Mouse (Mus musculus) gastrocnemius, adult 2 months (tissue): ENCODE measurements around the gene Psg20. TPM values are rescaled to one million over a fixed set of nuclear protein-coding genes. Genes with fewer than 3 reads are reported as not detected.
A peak's percentile ranks its signal among the peaks of the same experiment; 100 is the strongest.
"Not testable (repeated sequence)": the region's sequence is repeated elsewhere in the genome, so short reads cannot be mapped to it uniquely, and the experiment has no call there.

ENCODE experiments used
- DNase-seq: peaks from one replicate; pipeline ENCODE4 v3.0.0; 2022
- H3K27ac ChIP-seq: fragments of 200-600 bp; 2 replicates; pipeline ENCODE4 v1.8.1; 2022; ENCODE audit warnings: mild to moderate bottlenecking
- H3K4me3 ChIP-seq: fragments of 200-600 bp; 2 replicates; pipeline ENCODE4 v1.8.1; 2022; ENCODE audit warnings: mild to moderate bottlenecking, moderate library complexity
- CTCF ChIP-seq: fragments of 200-600 bp; IDR thresholded peaks from 2 replicates; pipeline ENCODE4 v1.8.1; 2022; ENCODE audit warnings: antibody characterized with exemption, mild to moderate bottlenecking, moderate library complexity
- intact Hi-C: fragments of 180-260 bp; cut with DNase I; formaldehyde crosslinking; loops from one replicate; pipeline ENCODE4 v1.15.1; 2025
- long read RNA-seq, 2 experiments: library from polyadenylated mRNA; stranded (forward); transcript quantifications; one replicate each; pipeline ENCODE4 v2.0.0; 2021
- total RNA-seq, 2 experiments: library from RNA; stranded (reverse); gene quantifications; 2 replicates each; pipeline ENCODE4 v1.2.3; 2021

The Psg20 gene
- total RNA-seq, result not detected
- long read RNA-seq, experiment 1, result 0 reads
- long read RNA-seq, experiment 2, result 0 reads

DNA sequence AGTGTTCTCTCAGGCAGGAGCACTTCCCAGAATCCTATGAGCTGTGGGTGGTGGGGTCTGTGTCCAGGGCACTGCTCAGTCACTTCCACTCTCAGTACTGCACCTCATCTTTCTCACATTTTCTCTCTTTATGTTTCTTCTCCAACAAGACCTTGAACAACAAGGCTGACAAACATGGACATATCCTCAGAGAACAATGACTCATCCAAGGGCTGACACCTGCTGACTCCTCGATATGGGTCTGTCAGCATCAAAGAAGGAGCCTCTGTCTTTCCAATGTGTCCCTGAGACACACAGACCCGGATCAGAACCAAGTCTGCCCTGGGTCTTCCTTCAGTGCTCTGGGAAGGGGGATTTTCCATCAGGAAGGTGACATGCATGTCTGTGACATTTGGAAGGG, at the start of gene Psg20:
Gene Psg20 (minus strand): TSS at position 101 of the 400 bp plus-strand sequence.
- TF ChIP-seq CTCF, result no peak
- no peak within 1 kb of the TSS for H3K27ac ChIP-seq
- intact Hi-C loops, result no loop called here
- no peak within 1 kb of the TSS for H3K4me3 ChIP-seq
- DNase-seq, result no peak

- Histone ChIP-seq H3K4me3 (no peak overlapping the region), H3K27ac (no peak overlapping the region)
- TF ChIP-seq CTCF, result no peak
- intact Hi-C loops, result no loop called here
- no peak for DNase-seq
Observed at GRCm38 (mm10) chr7:18734451-18734850, 48.5 kb upstream of the Psg20 start.

DNA sequence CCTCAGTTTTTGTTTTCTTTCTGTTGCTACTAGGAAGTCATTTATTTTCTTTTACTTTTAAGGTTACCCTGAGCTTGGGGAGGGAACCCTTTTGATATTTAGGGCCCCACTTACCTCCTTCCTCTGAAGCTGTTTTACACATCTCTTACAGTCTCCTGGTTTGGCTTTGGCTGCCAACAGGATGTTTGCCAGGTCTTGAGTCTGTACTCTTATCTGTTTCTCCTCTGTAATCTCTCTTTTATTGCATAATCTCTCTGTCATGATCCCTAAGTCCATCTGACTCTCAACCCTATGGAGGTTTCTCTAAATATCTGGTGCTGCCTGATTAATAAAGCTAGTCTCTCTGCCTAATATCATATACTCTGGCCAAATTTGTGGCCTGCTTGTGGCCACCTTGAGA, 47.1 kb upstream of the Psg20 start:
- Histone ChIP-seq H3K27ac (no peak overlapping the region), H3K4me3 (no peak overlapping the region)
- no peak for DNase-seq
- intact Hi-C loops, result no loop called here
- no peak for TF ChIP-seq CTCF

DNA sequence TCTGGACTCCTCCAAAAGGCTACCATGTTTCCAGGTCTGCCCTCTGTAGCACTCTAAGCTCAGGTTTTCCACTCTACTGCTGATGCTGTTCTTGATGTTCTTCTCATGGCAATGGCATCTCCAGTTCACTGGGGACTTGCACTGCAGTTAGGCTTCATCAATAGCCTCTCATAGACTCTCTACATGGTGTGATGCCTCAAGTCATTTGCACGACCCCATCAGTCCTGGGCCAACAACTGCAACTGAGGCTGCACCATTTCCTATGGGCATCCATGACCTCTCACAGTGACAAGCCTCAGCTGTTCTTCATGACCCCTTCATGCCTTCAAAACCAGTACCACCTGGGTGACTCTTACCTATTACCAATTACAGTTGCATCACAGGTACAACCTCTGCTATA, 42.4 kb upstream of the Psg20 start:
- no peak for TF ChIP-seq CTCF
- no peak overlapping the region for H3K27ac ChIP-seq
- intact Hi-C loops, result no loop called here
- DNase-seq, result no peak
- H3K4me3 ChIP-seq, result no peak overlapping the region

- intact Hi-C loops, H3K27ac ChIP-seq, DNase-seq, H3K4me3 ChIP-seq: not testable (repeated sequence)
Observed at GRCm38 (mm10) chr7:18725931-18726330, 39.9 kb upstream of the Psg20 start.

DNA sequence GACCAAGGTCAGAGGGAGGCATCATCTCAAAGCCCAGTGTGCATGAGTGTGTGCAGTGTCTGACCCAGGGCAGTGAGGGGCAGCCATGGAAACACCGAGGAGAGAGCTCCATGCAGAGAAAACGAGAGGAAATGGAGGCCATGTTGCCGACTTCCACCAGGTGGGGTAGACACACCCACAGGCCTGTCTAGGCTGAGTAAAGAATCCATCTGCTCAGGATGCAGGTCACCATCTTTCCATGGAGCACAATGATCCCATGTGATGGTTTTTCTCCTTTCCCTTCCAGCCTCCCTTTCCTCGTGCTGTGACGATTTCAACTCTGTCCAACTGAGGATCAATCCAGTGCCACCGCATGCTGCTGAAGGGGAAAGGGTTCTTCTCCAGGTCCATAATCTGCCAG, 38.0 kb upstream of the Psg20 start:
- H3K4me3 ChIP-seq, result no peak overlapping the region
- intact Hi-C loops, result no loop called here
- no peak for TF ChIP-seq CTCF
- no peak for DNase-seq
- H3K27ac ChIP-seq, result no peak overlapping the region

GRCm38 (mm10) chr7:18717790-18718189, 31.8 kb upstream of the Psg20 start, which contains the start of gene Psg22:
TSS of gene Psg22 (plus strand) at chr7:18718090.
- intact Hi-C loops, result no loop called here
- Histone ChIP-seq H3K27ac (no peak within 1 kb of the TSS), H3K4me3 (no peak within 1 kb of the TSS)
- no peak for DNase-seq
- TF ChIP-seq CTCF, result no peak

DNA sequence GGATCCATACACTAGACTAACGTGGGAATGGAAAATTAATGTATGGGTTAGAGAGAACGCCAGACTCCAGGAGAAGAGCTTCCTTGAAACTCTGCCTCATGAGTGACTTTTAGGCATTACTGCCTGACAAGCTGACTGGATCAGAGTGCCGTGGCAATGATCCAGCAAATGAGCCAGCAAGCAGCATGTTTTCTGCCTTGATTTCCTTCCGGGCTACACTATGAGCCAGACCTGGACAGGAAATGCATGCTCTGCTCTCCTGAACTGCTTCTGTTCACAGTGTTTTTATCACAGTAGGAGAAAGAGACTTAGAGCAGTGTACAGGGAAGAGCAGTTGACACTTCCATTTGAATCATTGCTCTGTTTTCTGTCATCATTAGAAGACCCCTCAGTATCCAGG, 29.6 kb upstream of the Psg20 start:
- TF ChIP-seq CTCF, result no peak
- Histone ChIP-seq H3K27ac (no peak overlapping the region), H3K4me3 (no peak overlapping the region)
- intact Hi-C loops, result no loop called here
- no peak for DNase-seq

GRCm38 (mm10) chr7:18710846-18711245, 24.9 kb upstream of the Psg20 start:
- no peak for TF ChIP-seq CTCF
- H3K4me3 ChIP-seq, result no peak overlapping the region
- H3K27ac ChIP-seq, result no peak overlapping the region
- intact Hi-C loops, result no loop called here
- no peak for DNase-seq

- intact Hi-C loops, DNase-seq: not testable (repeated sequence)
Observed at GRCm38 (mm10) chr7:18710331-18710730, 24.3 kb upstream of the Psg20 start.

GRCm38 (mm10) chr7:18685586-18685985, 399 bp downstream of the Psg20 start:
- Histone ChIP-seq H3K4me3 (no peak overlapping the region), H3K27ac (no peak overlapping the region)
- intact Hi-C loops, result no loop called here
- DNase-seq, result no peak
- TF ChIP-seq CTCF, result no peak

More at GRCm38 (mm10) chr7:18710331-18710730, 24.3 kb upstream of the Psg20 start:
- not testable (repeated sequence) for H3K4me3 ChIP-seq, H3K27ac ChIP-seq
- peak; percentile 48 for TF ChIP-seq CTCF

DNA sequence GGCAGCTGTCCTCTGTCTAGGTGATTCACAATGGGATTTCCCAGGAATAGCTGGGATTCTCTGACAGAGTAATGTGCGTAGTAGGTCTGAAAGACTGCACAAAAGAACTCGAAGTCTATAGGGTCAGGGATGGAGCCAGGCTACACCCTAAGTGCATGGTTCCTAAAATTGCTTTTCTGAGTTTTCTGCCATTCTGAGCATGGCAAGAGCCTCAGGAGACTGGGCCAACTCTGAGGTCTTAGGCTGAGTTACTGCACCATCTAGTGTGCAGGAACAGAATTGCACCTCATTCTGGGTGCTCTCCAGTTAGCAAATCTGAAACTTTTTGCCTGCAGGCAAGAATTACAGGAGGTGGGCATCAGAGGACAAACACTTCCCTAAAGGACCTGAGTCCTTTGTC, 6.2 kb downstream of the Psg20 start:
- DNase-seq, result no peak
- peak; percentile 56 for TF ChIP-seq CTCF
- Histone ChIP-seq H3K4me3 (no peak overlapping the region), H3K27ac (no peak overlapping the region)
- intact Hi-C loops, result no loop called here

DNA sequence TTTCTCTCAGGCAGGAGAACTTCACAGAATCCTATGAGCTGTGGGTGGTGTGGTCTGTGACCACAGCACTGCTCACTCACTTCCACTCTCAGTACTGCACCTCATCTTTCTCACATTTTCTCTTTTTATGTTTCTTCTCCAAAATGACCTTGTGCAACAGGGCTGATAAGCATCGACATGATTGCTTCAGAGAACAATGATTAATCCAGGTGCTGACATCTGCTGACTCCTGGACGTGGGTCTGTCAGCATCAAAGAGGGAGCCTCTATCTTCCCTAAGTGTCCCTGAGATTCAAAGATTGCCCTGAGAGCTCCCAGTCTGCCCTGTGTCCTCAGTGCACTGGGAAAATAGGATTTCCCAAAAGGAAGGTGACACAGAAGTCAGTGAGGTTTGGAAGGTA, 29.4 kb downstream of the Psg20 start, which contains the start of gene Psg21:
Gene Psg21 (minus strand): TSS at position 101 of the 400 bp plus-strand sequence.
- intact Hi-C loops, H3K4me3 ChIP-seq: not testable (repeated sequence)

GRCm38 (mm10) chr7:18626921-18627320, 59.1 kb downstream of the Psg20 start:
- H3K4me3 ChIP-seq, DNase-seq, H3K27ac ChIP-seq, intact Hi-C loops: not testable (repeated sequence)

More for the DNA sequence above, 29.4 kb downstream of the Psg20 start, which contains the start of gene Psg21:
- DNase-seq, H3K27ac ChIP-seq: not testable (repeated sequence)

Other genes with a start within 250 kb of the Psg20 start
- gene Psg26, start 202.0 kb downstream of the Psg20 start, total RNA-seq, result not detected
- not detected for gene Psg25, start 153.9 kb downstream of the Psg20 start, total RNA-seq
- not detected for gene Psg27, start 118.9 kb downstream of the Psg20 start, total RNA-seq
- not detected for gene Psg23, start 69.7 kb downstream of the Psg20 start, total RNA-seq
- gene Psg21, start 29.5 kb downstream of the Psg20 start, total RNA-seq, result not detected
- gene Psg22, start 31.9 kb upstream of the Psg20 start, total RNA-seq, result not detected
- gene Psg19, start 112.3 kb upstream of the Psg20 start, total RNA-seq, result not detected
- not detected for gene Psg17, start 135.4 kb upstream of the Psg20 start, total RNA-seq
- gene Mill2, start 153.8 kb upstream of the Psg20 start, total RNA-seq, result 1 to 10 TPM; 2.4 to 4.0 TPM
- gene Pglyrp1, start 185.1 kb upstream of the Psg20 start, total RNA-seq, result not detected
- 1 to 10 TPM; 4.1 to 5.6 TPM for gene Ccdc61, start 224.2 kb upstream of the Psg20 start, total RNA-seq
- gene Nova2, start 239.7 kb upstream of the Psg20 start, total RNA-seq, result 1 to 10 TPM; 1.6 to 2.1 TPM